Mouse (Mus musculus): ENCODE results near the gene Dbnl.

Dbnl gene

GRCm38 (mm10) chr11:5837251-5838246 lies 49.3 kb downstream of the Dbnl start, which contains the start of gene Polm:
Gene Polm, minus strand, starts transcription at chr11:5838016.
- in situ Hi-C loops (cut with MboI) = no loop called here

GRCm38 (mm10) chr11:5840346-5840745 lies 52.1 kb downstream of the Dbnl start:
- in situ Hi-C loops (cut with MboI) = no loop called here

- in situ Hi-C loops (cut with MboI) = no loop called here
Observed at GRCm38 (mm10) chr11:5841751-5842150, 53.5 kb downstream of the Dbnl start.

- in situ Hi-C loops (cut with MboI) = no loop called here
Observed at GRCm38 (mm10) chr11:5843131-5843530, 54.8 kb downstream of the Dbnl start.

- in situ Hi-C loops (cut with MboI) = no loop called here
Observed at GRCm38 (mm10) chr11:5846639-5847345, 58.5 kb downstream of the Dbnl start.

GRCm38 (mm10) chr11:5848741-5849140 lies 60.5 kb downstream of the Dbnl start:
- in situ Hi-C loops (cut with MboI) = no loop called here

- in situ Hi-C loops (cut with MboI) = no loop called here
Observed at GRCm38 (mm10) chr11:5849316-5849715, 61.0 kb downstream of the Dbnl start.

- in situ Hi-C loops (cut with MboI) = no loop called here
Observed at GRCm38 (mm10) chr11:5850452-5850851, 62.2 kb downstream of the Dbnl start.
